ENCODE assay signal across 17 mouse cellular contexts in the genomic region with DNA sequence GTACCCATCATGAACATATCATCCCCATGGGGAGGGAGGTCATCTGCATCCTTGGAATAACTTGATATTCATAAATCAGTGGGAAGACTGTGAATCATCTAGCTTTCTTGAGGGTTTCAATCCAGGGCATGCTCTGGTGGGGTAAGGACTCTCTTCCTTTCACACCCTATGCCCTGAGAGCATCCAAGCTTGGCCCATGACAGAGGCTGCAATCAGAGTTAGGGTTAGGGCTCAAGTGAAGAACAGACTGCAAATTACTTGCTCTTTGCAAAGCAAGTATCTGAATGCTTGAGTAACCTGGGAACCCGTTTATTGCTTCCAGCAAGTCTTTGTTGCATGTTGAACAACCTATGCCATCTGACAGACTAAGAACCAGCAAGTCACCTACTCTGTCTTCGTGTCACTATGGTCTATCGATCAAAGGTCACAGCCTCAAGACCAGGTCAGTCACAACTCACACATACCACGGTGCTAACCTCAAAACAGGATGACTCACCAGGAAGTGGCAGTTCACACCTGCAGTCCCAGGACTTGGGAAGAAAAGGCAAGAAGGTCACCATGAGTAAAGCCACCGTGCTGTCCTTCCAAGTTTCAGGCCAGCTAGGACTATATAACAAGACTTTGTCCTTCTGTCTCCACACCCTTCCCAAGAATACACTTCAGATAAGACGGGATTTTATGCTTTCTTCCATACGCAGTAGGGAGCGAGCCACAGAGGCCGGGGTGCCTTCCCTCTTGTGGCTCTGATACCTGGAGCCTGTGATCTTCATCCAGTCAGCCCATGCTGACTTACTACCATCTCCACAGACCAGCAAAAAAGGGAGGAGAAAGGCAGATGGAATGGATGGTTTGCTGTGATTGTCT.
"Had no signal": no experiment of that assay in that cellular context is flagged by ENCODE, and none has a peak within 500 bp of the region (broad histone marks: within the 10 kb centered on the region; RNA-seq: fewer than 3 reads in every experiment).

No protein-coding gene starts in this region.

- ATAC-seq: midbrain, embryonic 16.5 days had no signal

- H3K27me3 ChIP-seq: limb, embryonic 12.5 days; liver, embryonic 15.5 days; midbrain, embryonic 12.5 days; neural tube, embryonic 15.5 days had no signal

- H3K4me1 ChIP-seq: midbrain, embryonic 12.5 days had no signal

- H3K9ac ChIP-seq: limb, embryonic 12.5 days; liver, embryonic 15.5 days; lung, embryonic 14.5 days; midbrain, embryonic 12.5 days; neural tube, embryonic 15.5 days had no signal

- H3K9me3 ChIP-seq: liver, embryonic 15.5 days; midbrain, embryonic 12.5 days; neural tube, embryonic 15.5 days had no signal

- H3K36me3 ChIP-seq: limb, embryonic 12.5 days; liver, embryonic 15.5 days; midbrain, embryonic 12.5 days; neural tube, embryonic 15.5 days had no signal

- H3K4me2 ChIP-seq: limb, embryonic 12.5 days; liver, embryonic 15.5 days; lung, embryonic 14.5 days; midbrain, embryonic 12.5 days; neural tube, embryonic 15.5 days had no signal

- H3K4me3 ChIP-seq: limb, embryonic 12.5 days; liver, embryonic 15.5 days; megakaryocyte, embryonic 14.5 days; midbrain, embryonic 12.5 days; neural tube, embryonic 15.5 days had no signal

- H3K27ac ChIP-seq: kidney, postnatal 0 days; limb, embryonic 12.5 days; liver, embryonic 15.5 days; midbrain, embryonic 12.5 days; neural tube, embryonic 15.5 days had no signal

- DNase-seq: kidney, adult 8-10 months; kidney, postnatal 36 days; liver; lung, embryonic 14.5 days; lung, postnatal 10 days; lung, postnatal 4 days; right cerebral cortex, adult 18-20 months; right cerebral cortex, postnatal 25 days; thymus, adult 18-20 months; thymus, postnatal 25 days had no signal
